Comparison of ENCODE assay signal across 8 mouse cellular contexts in genomic region chr11:103722040-103722481, GRCm38 (mm10). TPM values are rescaled to one million over a fixed set of nuclear protein-coding genes. Genes with fewer than 3 reads are reported as not detected.
DNase-seq lines count a peak whose midpoint lies in the region; ATAC-seq and TF ChIP-seq lines count a peak whose summit lies in the region.

No protein-coding gene starts in this region.

- H3K27me3 ChIP-seq in E14TG2a.4 (ENCODE audit: insufficient read depth, low read length): peaks cover 38% of the 10 kb centered on the region
- H3K27me3 ChIP-seq in forebrain, embryonic 14.5 days (replicated peaks; ENCODE audit: control insufficient read depth, insufficient read depth, low read length): no peaks in the 10 kb centered on the region
- H3K27me3 ChIP-seq in stomach, embryonic 16.5 days (ENCODE audit: control insufficient read depth, insufficient read depth, low read length): no peaks in the 10 kb centered on the region

- peak; percentile 53 for DNase-seq in forebrain, embryonic 14.5 days (ENCODE audit: low spot score)
- peak; percentile 44 for DNase-seq in kidney, postnatal 14 days
- DNase-seq in layer of hippocampus, adult 9-10 months (ENCODE audit: low spot score): no peak
- DNase-seq in right cerebral cortex, adult 2 months (ENCODE audit: low spot score in 2 of 2): no peak

- peak; percentile 36; the same call in 1 of the 2 replicates for ATAC-seq in cerebellum, adult (ENCODE audit: insufficient number of reproducible peaks, low FRiP score, low TSS enrichment)
- ATAC-seq in forebrain, embryonic 14.5 days: peak; percentile 65
- no peak; the same call in 1 of the 2 replicates for ATAC-seq in stomach, embryonic 16.5 days (ENCODE audit: insufficient read depth, low FRiP score)
- ATAC-seq in erythroblast, adult 5-6 weeks (replicated peaks; ENCODE audit: low FRiP score, poor library complexity, severe bottlenecking): no peak

- 26% methylated on average over 9 of the region's 9 CpGs for WGBS in forebrain, embryonic 14.5 days
- whole genome bisulfite sequencing in stomach, embryonic 16.5 days: 9% methylated on average over 9 of the region's 9 CpGs

- no peak overlapping the region; the same call in 1 of the 2 replicates for H3K27ac ChIP-seq in forebrain, embryonic 14.5 days (ENCODE audit: low read depth, low read length)
- no peak overlapping the region for H3K27ac ChIP-seq in stomach, embryonic 16.5 days (ENCODE audit: low read length)

- H3K4me2 ChIP-seq in forebrain, embryonic 14.5 days (ENCODE audit: low read length): peak overlapping the region; percentile 28
- H3K4me2 ChIP-seq in stomach, embryonic 16.5 days (ENCODE audit: low read depth, low read length): peak overlapping the region; percentile 50

- no peaks in the 10 kb centered on the region for H3K9me3 ChIP-seq in E14TG2a.4 (ENCODE audit: low read length)
- no peaks in the 10 kb centered on the region for H3K9me3 ChIP-seq in forebrain, embryonic 14.5 days (replicated peaks; ENCODE audit: control insufficient read depth, low read length)
- H3K9me3 ChIP-seq in stomach, embryonic 16.5 days (replicated peaks; ENCODE audit: control insufficient read depth, low read length): no peaks in the 10 kb centered on the region

- peaks cover 13% of the 10 kb centered on the region for H3K4me1 ChIP-seq in E14TG2a.4 (replicated peaks; ENCODE audit: low read depth, low read length)
- H3K4me1 ChIP-seq in forebrain, embryonic 14.5 days (ENCODE audit: control insufficient read depth, insufficient read depth, low read length): peaks cover 4% of the 10 kb centered on the region; the same call in 1 of the 2 replicates
- peaks cover 10% of the 10 kb centered on the region; the same call in 1 of the 2 replicates for H3K4me1 ChIP-seq in stomach, embryonic 16.5 days (ENCODE audit: control insufficient read depth, insufficient read depth, low read length)

- H3K9ac ChIP-seq in forebrain, embryonic 14.5 days (ENCODE audit: low read length): no peak overlapping the region
- 0 out of 2 replicates have a peak overlapping the region, but pooled peaks have one; percentile 9 for H3K9ac ChIP-seq in stomach, embryonic 16.5 days (ENCODE audit: low read length)

- no peak for TF ChIP-seq CTCF in E14TG2a.4 (conservative IDR thresholded peaks at IDR 0.05; ENCODE audit: low read length)

- no peaks in the 10 kb centered on the region for H3K36me3 ChIP-seq in E14TG2a.4 (ENCODE audit: insufficient read depth, low read length)
- no peaks in the 10 kb centered on the region for H3K36me3 ChIP-seq in forebrain, embryonic 14.5 days (ENCODE audit: control insufficient read depth, insufficient read depth, low read length)
- no peaks in the 10 kb centered on the region for H3K36me3 ChIP-seq in stomach, embryonic 16.5 days (ENCODE audit: control insufficient read depth, insufficient read depth, low read length)

- H3K4me3 ChIP-seq in E14TG2a.4 (replicated peaks; ENCODE audit: low read length): peak overlapping the region; percentile 51; the same call in 1 of the 2 replicates
- no peak overlapping the region for H3K4me3 ChIP-seq in forebrain, embryonic 14.5 days (ENCODE audit: low read depth, low read length)
- peak overlapping the region; percentile 26 for H3K4me3 ChIP-seq in stomach, embryonic 16.5 days (replicated peaks; ENCODE audit: low read length)

RNA-seq across cellular contexts. Expression of gene Gosr2, which starts 24.4 kb away (rescaled TPM):
- polyA plus RNA-seq in forebrain, embryonic 14.5 days (2014; fragmentation: Nextera tagmentation; extraction: Ambion mirVana): 105 and 106 TPM in 2 replicates
- 75.1 and 78.1 TPM in 2 replicates for polyA plus RNA-seq in stomach, embryonic 16.5 days (2015; fragmentation: Nextera tagmentation; extraction: Ambion mirVana)
- total RNA-seq in erythroblast, adult 5-6 weeks (2015; ENCODE audit: low replicate concordance): 8.8 and 11.7 TPM in 2 replicates
- 11.2 and 17.0 TPM in 2 replicates for total RNA-seq in erythroblast, adult 5-6 weeks (2017; ENCODE audit: low replicate concordance)

RNA-seq across cellular contexts. Expression of gene Wnt9b, which starts 27.6 kb away (rescaled TPM):
- polyA plus RNA-seq in forebrain, embryonic 14.5 days (2014; fragmentation: Nextera tagmentation; extraction: Ambion mirVana): 0.10 and 0.26 TPM in 2 replicates
- polyA plus RNA-seq in stomach, embryonic 16.5 days (2015; fragmentation: Nextera tagmentation; extraction: Ambion mirVana): 0.05 and 0.06 TPM in 2 replicates
- total RNA-seq in erythroblast, adult 5-6 weeks (2015; ENCODE audit: low replicate concordance): not detected in 2 replicates
- total RNA-seq in erythroblast, adult 5-6 weeks (2017; ENCODE audit: low replicate concordance): not detected in 2 replicates

RNA-seq across cellular contexts. Expression of gene Wnt3, which starts 51.9 kb away (rescaled TPM):
- polyA plus RNA-seq in forebrain, embryonic 14.5 days (2014; fragmentation: Nextera tagmentation; extraction: Ambion mirVana): 5.7 and 6.6 TPM in 2 replicates
- 0.06 and 0.16 TPM in 2 replicates for polyA plus RNA-seq in stomach, embryonic 16.5 days (2015; fragmentation: Nextera tagmentation; extraction: Ambion mirVana)
- not detected in 2 replicates for total RNA-seq in erythroblast, adult 5-6 weeks (2015; ENCODE audit: low replicate concordance)
- total RNA-seq in erythroblast, adult 5-6 weeks (2017; ENCODE audit: low replicate concordance): not detected in 2 replicates

Comparison
In these comparisons a context has a peak if more than half of its experiments do, and no peak if none do; other contexts are left out.
1. ATAC-seq: peak in cerebellum, adult (single experiment) and forebrain, embryonic 14.5 days (single experiment); none in stomach, embryonic 16.5 days (single experiment) and erythroblast, adult 5-6 weeks (single experiment).
2. DNase-seq: peak in forebrain, embryonic 14.5 days (single experiment) and kidney, postnatal 14 days (single experiment); none in layer of hippocampus, adult 9-10 months (single experiment) and right cerebral cortex, adult 2 months (0 of 2).